Mouse (Mus musculus) kidney, adult 2 months (tissue): ENCODE data around the gene Gabbr2. TPM values are rescaled to one million over a fixed set of nuclear protein-coding genes. Genes with fewer than 3 reads are reported as not detected.

Experiments
- DNase-seq: peaks from one replicate; pipeline ENCODE4 v3.0.0; 2021
- H3K27ac ChIP-seq: fragments of 200-500 bp; 2 replicates; pipeline ENCODE4 v1.5.1; 2012; ENCODE audit warnings: low read depth, low read length, control low read depth, inconsistent platforms; ENCODE audit not compliant: insufficient read depth
- H3K27me3 ChIP-seq: fragments of 200-500 bp; replicated peaks from 2 replicates; pipeline ENCODE4 v1.6.1; 2012; ENCODE audit warnings: mild to moderate bottlenecking, moderate library complexity, low read length, inconsistent platforms; ENCODE audit not compliant: control insufficient read depth, insufficient read depth
- H3K36me3 ChIP-seq: fragments of 200-500 bp; 2 replicates; pipeline ENCODE4 v1.6.1; 2012; ENCODE audit warnings: mild to moderate bottlenecking, moderate library complexity, low read length, inconsistent platforms; ENCODE audit not compliant: control insufficient read depth, insufficient read depth
- H3K4me1 ChIP-seq: fragments of 200-500 bp; 2 replicates; pipeline ENCODE4 v1.6.1; 2011; ENCODE audit warnings: low read length; ENCODE audit not compliant: control insufficient read depth, insufficient read depth
- H3K4me3 ChIP-seq: fragments of 200-500 bp; 2 replicates; pipeline ENCODE4 v1.5.1; 2011; ENCODE audit warnings: mild to moderate bottlenecking, low read depth, low read length, control low read depth; ENCODE audit not compliant: insufficient read depth
- CTCF ChIP-seq: fragments of 200-500 bp; conservative IDR thresholded peaks from 2 replicates; pipeline ENCODE4 v1.5.1; 2011; ENCODE audit warnings: low read depth, mild to moderate bottlenecking, control low read depth, low read length, moderate library complexity, mixed read lengths; ENCODE audit not compliant: insufficient read depth, insufficient read length
- POLR2A ChIP-seq: fragments of 200-500 bp; IDR thresholded peaks from one replicate; pipeline ENCODE4 v1.6.1; 2011; ENCODE audit warnings: low read depth, low read length, control low read depth
- whole genome bisulfite sequencing: fragments of 180-500 bp; shearing (Covaris S2); methylation state at CpG from one replicate; pipeline ENCODE4 v1.1.7; 2018; 5-methylcytosine and 5-hydroxymethylcytosine counted together
- polyA plus RNA-seq: library from polyadenylated mRNA; depleted of rRNA; stranded (reverse); fragments of >200 nt; gene quantifications from 2 replicates; pipeline ENCODE4 v1.2.3, GENCODE M21; 2012; rRNA removed

Gene Gabbr2
- 0.26 and 0.28 TPM in 2 replicates for polyA plus RNA-seq

- Histone ChIP-seq H3K27ac (no peak within 1 kb of the TSS), H3K4me3 (peak within 1 kb of the TSS; percentile 18; the same call in 1 of the 2 replicates), H3K27me3 (no peaks in the 10 kb centered on the region; the same call in 1 of the 2 replicates), H3K4me1 (no peaks in the 10 kb centered on the region), H3K36me3 (no peaks in the 10 kb centered on the region)
- TF ChIP-seq POLR2A, result no peak
- TF ChIP-seq CTCF, result no peak
- peak; percentile 22 for DNase-seq
- 7% methylated on average over 119 of the region's 134 CpGs for WGBS
Observed at GRCm38 (mm10) chr4:46991016-46991958, at the start of gene Gabbr2. Gene Gabbr2 (minus strand): TSS chr4:46991873.

GRCm38 (mm10) chr4:47039586-47039985 lies 47.9 kb upstream of the Gabbr2 start:
- Histone ChIP-seq H3K4me1 (peaks cover 5% of the 10 kb centered on the region; the same call in 1 of the 2 replicates), H3K4me3 (no peak overlapping the region), H3K27me3 (no peaks in the 10 kb centered on the region), H3K27ac (no peak overlapping the region), H3K36me3 (no peaks in the 10 kb centered on the region)
- WGBS, result 60% methylated on average over 10 of the region's 10 CpGs
- DNase-seq, result peak; percentile 94
- no peak for TF ChIP-seq POLR2A
- TF ChIP-seq CTCF, result no peak

- Histone ChIP-seq H3K27me3 (no peaks in the 10 kb centered on the region), H3K27ac (no peak overlapping the region), H3K4me1 (peaks cover 5% of the 10 kb centered on the region; the same call in 1 of the 2 replicates), H3K36me3 (no peaks in the 10 kb centered on the region), H3K4me3 (no peak overlapping the region)
- 15% methylated on average over 5 of the region's 5 CpGs for WGBS
- DNase-seq, result peak; percentile 81
- peak; percentile 99 for TF ChIP-seq CTCF
- TF ChIP-seq POLR2A, result no peak
Observed at GRCm38 (mm10) chr4:47037321-47037657, 45.6 kb upstream of the Gabbr2 start.

- peaks cover 5% of the 10 kb centered on the region; the same call in 1 of the 2 replicates for H3K4me1 ChIP-seq
- H3K36me3 ChIP-seq, result no peaks in the 10 kb centered on the region
- WGBS, result 52% methylated on average over 13 of the region's 13 CpGs
- no peak for DNase-seq
- no peak overlapping the region for H3K4me3 ChIP-seq
- H3K27me3 ChIP-seq, result no peaks in the 10 kb centered on the region
- H3K27ac ChIP-seq, result no peak overlapping the region
- no peak for TF ChIP-seq POLR2A
- TF ChIP-seq CTCF, result no peak
Observed at GRCm38 (mm10) chr4:47036486-47037320, 45.0 kb upstream of the Gabbr2 start.

- no peak overlapping the region for H3K4me3 ChIP-seq
- 84% methylated on average over 14 of the region's 14 CpGs for WGBS
- H3K27me3 ChIP-seq, result no peaks in the 10 kb centered on the region
- no peak overlapping the region for H3K27ac ChIP-seq
- DNase-seq, result no peak
- TF ChIP-seq CTCF (no peak), POLR2A (no peak)
- peaks cover 5% of the 10 kb centered on the region; the same call in 1 of the 2 replicates for H3K4me1 ChIP-seq
- H3K36me3 ChIP-seq, result no peaks in the 10 kb centered on the region
Observed at GRCm38 (mm10) chr4:47035536-47035935, 43.9 kb upstream of the Gabbr2 start.

GRCm38 (mm10) chr4:47032171-47032570 lies 40.5 kb upstream of the Gabbr2 start:
- H3K27me3 ChIP-seq, result no peaks in the 10 kb centered on the region
- H3K4me1 ChIP-seq, result no peaks in the 10 kb centered on the region
- no peak for TF ChIP-seq POLR2A
- H3K36me3 ChIP-seq, result no peaks in the 10 kb centered on the region
- H3K27ac ChIP-seq, result no peak overlapping the region
- H3K4me3 ChIP-seq, result no peak overlapping the region
- 90% methylated on average over 8 of the region's 8 CpGs for WGBS
- DNase-seq, result no peak

- no peak for DNase-seq
- Histone ChIP-seq H3K27me3 (no peaks in the 10 kb centered on the region), H3K4me3 (no peak overlapping the region), H3K4me1 (no peaks in the 10 kb centered on the region), H3K27ac (no peak overlapping the region), H3K36me3 (no peaks in the 10 kb centered on the region)
- WGBS, result 87% methylated on average over 5 of the region's 5 CpGs
- TF ChIP-seq CTCF, result no peak
- TF ChIP-seq POLR2A, result no peak
Observed at GRCm38 (mm10) chr4:47028791-47029190, 37.1 kb upstream of the Gabbr2 start.
